Mouse (Mus musculus): ENCODE results near the gene 1700020D05Rik. TPM values are rescaled to one million over a fixed set of nuclear protein-coding genes. Genes with fewer than 3 reads are reported as not detected.
A peak's percentile ranks its signal among the peaks of the same experiment; 100 is the strongest.

1700020D05Rik gene
- polyA plus RNA-seq, 1 experiment from 2014 or later: not detected

GRCm38 (mm10) chr19:5518721-5519120, 15.1 kb upstream of the 1700020D05Rik start:
- no peaks in the 10 kb centered on the region for H3K27me3 ChIP-seq (ENCODE audit: control insufficient read depth, insufficient read depth, low read depth, low read length)
- H3K9ac ChIP-seq (ENCODE audit: low read depth, low read length): no peak overlapping the region
- H3K36me3 ChIP-seq (ENCODE audit: control insufficient read depth, insufficient read depth, low read length): no peaks in the 10 kb centered on the region
- no peaks in the 10 kb centered on the region for H3K9me3 ChIP-seq (replicated peaks; ENCODE audit: control insufficient read depth, low read length, poor library complexity, severe bottlenecking)
- no peak for ATAC-seq
- H3K4me3 ChIP-seq (ENCODE audit: low read depth, low read length): no peak overlapping the region
- no peak overlapping the region for H3K4me2 ChIP-seq (ENCODE audit: low read length)
- 90% methylated on average over 3 of the region's 3 CpGs for WGBS
- H3K4me1 ChIP-seq (ENCODE audit: control insufficient read depth, insufficient read depth, low read length): no peaks in the 10 kb centered on the region
- no peak overlapping the region for H3K27ac ChIP-seq (ENCODE audit: low read length)

- Histone ChIP-seq H3K9me3 (replicated peaks; ENCODE audit: control insufficient read depth, low read length, poor library complexity, severe bottlenecking) (no peaks in the 10 kb centered on the region), H3K9ac (ENCODE audit: low read depth, low read length) (no peak overlapping the region), H3K4me3 (ENCODE audit: low read depth, low read length) (no peak overlapping the region), H3K27me3 (ENCODE audit: control insufficient read depth, insufficient read depth, low read depth, low read length) (no peaks in the 10 kb centered on the region), H3K4me2 (ENCODE audit: low read length) (no peak overlapping the region), H3K36me3 (ENCODE audit: control insufficient read depth, insufficient read depth, low read length) (no peaks in the 10 kb centered on the region), H3K4me1 (ENCODE audit: control insufficient read depth, insufficient read depth, low read length) (no peaks in the 10 kb centered on the region), H3K27ac (ENCODE audit: low read length) (no peak overlapping the region)
- ATAC-seq: no peak
- 80% methylated on average over 8 of the region's 8 CpGs for WGBS
Measured at GRCm38 (mm10) chr19:5516906-5517505, 13.4 kb upstream of the 1700020D05Rik start.

- 79% methylated on average over 7 of the region's 7 CpGs for WGBS
- Histone ChIP-seq H3K4me2 (ENCODE audit: low read length) (no peak overlapping the region), H3K36me3 (ENCODE audit: control insufficient read depth, insufficient read depth, low read length) (no peaks in the 10 kb centered on the region), H3K9me3 (replicated peaks; ENCODE audit: control insufficient read depth, low read length, poor library complexity, severe bottlenecking) (no peaks in the 10 kb centered on the region), H3K27ac (ENCODE audit: low read length) (no peak overlapping the region), H3K4me3 (ENCODE audit: low read depth, low read length) (no peak overlapping the region), H3K9ac (ENCODE audit: low read depth, low read length) (no peak overlapping the region), H3K27me3 (ENCODE audit: control insufficient read depth, insufficient read depth, low read depth, low read length) (no peaks in the 10 kb centered on the region), H3K4me1 (ENCODE audit: control insufficient read depth, insufficient read depth, low read length) (peaks cover 5% of the 10 kb centered on the region)
- no peak for ATAC-seq
Measured at GRCm38 (mm10) chr19:5515840-5516777, 12.5 kb upstream of the 1700020D05Rik start.

- no peak for ATAC-seq
- H3K9ac ChIP-seq (ENCODE audit: low read depth, low read length): no peak overlapping the region
- H3K27me3 ChIP-seq (ENCODE audit: control insufficient read depth, insufficient read depth, low read depth, low read length): no peaks in the 10 kb centered on the region
- H3K9me3 ChIP-seq (replicated peaks; ENCODE audit: control insufficient read depth, low read length, poor library complexity, severe bottlenecking): no peaks in the 10 kb centered on the region
- H3K4me1 ChIP-seq (ENCODE audit: control insufficient read depth, insufficient read depth, low read length): peaks cover 18% of the 10 kb centered on the region
- H3K36me3 ChIP-seq (ENCODE audit: control insufficient read depth, insufficient read depth, low read length): no peaks in the 10 kb centered on the region
- H3K27ac ChIP-seq (ENCODE audit: low read length): no peak overlapping the region
- WGBS: 81% methylated on average over 3 of the region's 3 CpGs
- no peak overlapping the region for H3K4me3 ChIP-seq (ENCODE audit: low read depth, low read length)
- H3K4me2 ChIP-seq (ENCODE audit: low read length): no peak overlapping the region
Measured at GRCm38 (mm10) chr19:5513005-5513349, 9.4 kb upstream of the 1700020D05Rik start.

DNA sequence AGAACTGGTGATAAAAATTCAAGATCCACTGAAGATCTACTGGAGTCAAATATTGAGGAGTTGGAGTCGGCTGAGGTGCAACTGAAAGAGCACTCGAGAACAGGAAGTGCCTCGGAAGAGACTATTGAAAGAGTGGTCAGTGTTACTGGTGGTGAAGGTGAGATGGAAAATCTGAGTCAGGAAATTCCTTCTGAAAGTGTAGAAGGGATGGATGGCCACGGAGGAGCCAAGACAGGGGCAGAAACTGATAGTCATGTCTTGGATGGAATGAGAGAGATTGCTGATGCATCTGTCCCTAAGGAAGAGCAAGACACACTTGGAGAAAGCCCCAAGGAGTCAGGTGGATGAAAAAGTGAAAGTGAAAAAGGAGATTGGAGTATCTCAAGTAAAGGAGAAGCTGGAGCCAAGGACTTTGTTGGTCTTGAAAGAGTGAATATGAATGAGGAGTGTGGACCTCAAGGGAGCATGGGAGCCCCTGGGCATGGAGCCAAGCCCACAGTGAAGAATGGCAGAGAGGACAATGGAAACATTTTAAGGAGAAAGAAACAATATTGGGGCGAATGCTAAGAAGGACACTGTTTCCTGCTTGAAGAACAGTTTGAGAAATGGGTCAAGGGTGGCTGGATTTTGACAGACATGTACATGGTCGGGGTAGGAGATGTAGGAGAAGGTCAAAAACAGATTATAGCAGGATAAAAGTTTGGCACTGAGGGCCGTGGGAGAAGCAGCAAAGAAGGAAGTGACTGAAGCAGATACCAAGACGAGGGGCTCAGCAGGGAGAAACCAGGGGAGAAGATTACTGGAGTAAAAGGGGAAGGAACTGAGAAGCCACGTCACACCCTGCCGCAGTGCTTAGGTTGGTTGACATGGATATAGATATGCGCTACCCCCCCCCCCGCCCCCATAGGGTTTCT, 8.8 kb upstream of the 1700020D05Rik start:
- H3K4me2 ChIP-seq (ENCODE audit: low read length): no peak overlapping the region
- no peak overlapping the region for H3K27ac ChIP-seq (ENCODE audit: low read length)
- H3K9ac ChIP-seq (ENCODE audit: low read depth, low read length): no peak overlapping the region
- WGBS: 82% methylated on average over 12 of the region's 12 CpGs
- no peak overlapping the region for H3K4me3 ChIP-seq (ENCODE audit: low read depth, low read length)
- H3K36me3 ChIP-seq (ENCODE audit: control insufficient read depth, insufficient read depth, low read length): no peaks in the 10 kb centered on the region
- H3K4me1 ChIP-seq (ENCODE audit: control insufficient read depth, insufficient read depth, low read length): peaks cover 18% of the 10 kb centered on the region
- ATAC-seq: no peak
- no peaks in the 10 kb centered on the region for H3K9me3 ChIP-seq (replicated peaks; ENCODE audit: control insufficient read depth, low read length, poor library complexity, severe bottlenecking)
- no peaks in the 10 kb centered on the region for H3K27me3 ChIP-seq (ENCODE audit: control insufficient read depth, insufficient read depth, low read depth, low read length)

DNA sequence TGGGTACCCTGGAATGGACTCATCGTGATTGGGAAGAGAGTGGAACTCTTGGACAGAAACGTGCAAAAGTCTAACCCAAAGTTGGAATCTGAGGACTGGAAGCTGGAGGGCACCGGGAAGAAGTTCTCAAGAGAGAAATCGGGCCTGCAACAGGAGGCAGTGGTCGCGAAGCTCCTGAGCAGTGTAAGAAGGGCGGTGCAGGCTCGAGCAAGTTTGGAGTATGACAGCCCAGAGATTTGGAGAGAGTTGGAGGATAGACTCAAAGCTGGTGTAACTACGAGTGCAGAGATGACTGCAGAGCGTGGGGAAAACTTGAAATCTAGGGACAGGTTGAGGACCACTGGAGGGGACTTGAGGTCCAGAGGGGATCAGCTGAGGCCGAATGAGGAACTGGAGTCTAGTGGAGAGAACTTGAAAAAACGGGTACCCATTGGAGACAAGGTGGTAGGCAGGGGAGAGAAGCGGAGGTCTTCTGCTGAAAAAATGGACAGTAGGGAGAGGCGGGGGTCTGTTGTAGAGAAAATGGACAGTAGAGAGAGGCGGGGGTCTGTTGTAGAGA, 7.6 kb upstream of the 1700020D05Rik start:
- peak overlapping the region; percentile 63 for H3K9ac ChIP-seq (ENCODE audit: low read depth, low read length)
- H3K27ac ChIP-seq (ENCODE audit: low read length): no peak overlapping the region; the same call in 1 of the 2 replicates
- H3K27me3 ChIP-seq (ENCODE audit: control insufficient read depth, insufficient read depth, low read depth, low read length): no peaks in the 10 kb centered on the region
- no peaks in the 10 kb centered on the region for H3K9me3 ChIP-seq (replicated peaks; ENCODE audit: control insufficient read depth, low read length, poor library complexity, severe bottlenecking)
- H3K4me1 ChIP-seq (ENCODE audit: control insufficient read depth, insufficient read depth, low read length): peaks cover 19% of the 10 kb centered on the region
- 51% methylated on average over 15 of the region's 15 CpGs for WGBS
- no peaks in the 10 kb centered on the region for H3K36me3 ChIP-seq (ENCODE audit: control insufficient read depth, insufficient read depth, low read length)
- H3K4me2 ChIP-seq (ENCODE audit: low read length): peak overlapping the region; percentile 91
- H3K4me3 ChIP-seq (ENCODE audit: low read depth, low read length): peak overlapping the region; percentile 64
- ATAC-seq: no peak

DNA sequence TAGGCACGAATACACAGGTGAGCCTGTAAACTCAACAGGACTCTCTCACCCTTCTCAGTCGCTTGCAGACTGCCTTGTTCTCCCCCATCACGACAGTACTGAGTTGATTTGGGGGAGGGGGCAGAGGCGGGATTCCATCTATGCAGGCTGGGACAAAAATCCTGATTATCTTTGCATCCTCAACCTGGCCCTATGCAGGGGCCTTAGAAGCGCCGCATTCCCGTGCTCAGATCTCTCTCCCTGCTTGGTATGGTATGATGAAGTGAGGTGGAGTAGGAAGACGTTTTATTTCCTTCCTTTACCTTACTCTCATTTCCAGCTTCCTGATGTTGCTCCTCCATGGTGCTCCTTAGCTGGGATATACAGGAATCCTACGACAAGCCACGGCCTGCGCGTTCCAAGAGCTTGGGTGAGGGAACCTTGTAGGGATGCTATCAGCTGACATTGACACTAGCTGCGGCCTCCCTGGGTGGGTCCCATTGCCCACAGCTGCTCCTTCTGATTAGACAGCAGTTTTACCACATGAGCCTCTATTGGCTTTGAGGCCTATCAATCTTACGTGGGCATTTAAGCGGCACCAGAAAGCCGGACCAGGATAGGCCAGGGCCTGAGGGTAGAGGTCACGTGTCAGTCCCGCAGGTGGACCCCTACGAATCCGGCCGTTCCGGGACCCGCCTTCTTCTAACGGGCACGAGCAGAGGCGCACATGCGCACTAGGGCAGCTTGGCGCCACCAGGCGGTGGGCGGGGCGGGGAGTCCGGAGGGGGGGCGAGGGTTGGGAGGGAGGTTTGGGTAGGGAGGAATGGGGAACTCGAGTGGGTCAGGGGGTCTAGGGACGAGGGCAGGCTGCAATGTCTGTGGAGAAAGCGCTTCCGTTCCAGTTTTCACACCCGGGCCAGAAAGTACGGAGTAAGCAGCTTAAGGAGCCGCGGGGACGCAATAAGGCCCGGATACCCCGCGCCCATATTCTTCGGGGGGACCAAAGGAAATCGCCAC, 6.7 kb upstream of the 1700020D05Rik start, which contains the start of gene Snx32:
TSS of gene Snx32 (minus strand) at position 508 of the 996 bp plus-strand sequence.
- Histone ChIP-seq H3K36me3 (ENCODE audit: control insufficient read depth, insufficient read depth, low read length) (no peaks in the 10 kb centered on the region), H3K4me3 (ENCODE audit: low read depth, low read length) (peak within 1 kb of the TSS; percentile 64), H3K9ac (ENCODE audit: low read depth, low read length) (peak within 1 kb of the TSS; percentile 72), H3K4me1 (ENCODE audit: control insufficient read depth, insufficient read depth, low read length) (peaks cover 20% of the 10 kb centered on the region), H3K9me3 (replicated peaks; ENCODE audit: control insufficient read depth, low read length, poor library complexity, severe bottlenecking) (no peaks in the 10 kb centered on the region), H3K27me3 (ENCODE audit: control insufficient read depth, insufficient read depth, low read depth, low read length) (no peaks in the 10 kb centered on the region), H3K27ac (ENCODE audit: low read length) (peak within 1 kb of the TSS; percentile 89), H3K4me2 (ENCODE audit: low read length) (peak within 1 kb of the TSS; percentile 91)
- ATAC-seq: peak; percentile 99
- WGBS: 3% methylated on average over 47 of the region's 47 CpGs
